Mouse (Mus musculus): Measurements from ENCODE around the gene Arpc2. TPM values are rescaled to one million over a fixed set of nuclear protein-coding genes. Genes with fewer than 3 reads are reported as not detected.

Arpc2 gene
- 293 TPM for polyA plus RNA-seq (2015; fragmentation: Illumina TruSeq; extraction: RNeasy Lipid Tissue Mini Kit (QIAGEN cat#74804); ENCODE audit: low read depth, low replicate concordance)

GRCm38 (mm10) chr1:74235938-74236589 lies at the start of gene Arpc2:
Arpc2 (plus strand) TSS chr1:74236084.

GRCm38 (mm10) chr1:74194445-74194844 lies 41.4 kb upstream of the Arpc2 start, which contains the start of gene Cxcr1:
Cxcr1 (minus strand) TSS chr1:74194631.

DNA sequence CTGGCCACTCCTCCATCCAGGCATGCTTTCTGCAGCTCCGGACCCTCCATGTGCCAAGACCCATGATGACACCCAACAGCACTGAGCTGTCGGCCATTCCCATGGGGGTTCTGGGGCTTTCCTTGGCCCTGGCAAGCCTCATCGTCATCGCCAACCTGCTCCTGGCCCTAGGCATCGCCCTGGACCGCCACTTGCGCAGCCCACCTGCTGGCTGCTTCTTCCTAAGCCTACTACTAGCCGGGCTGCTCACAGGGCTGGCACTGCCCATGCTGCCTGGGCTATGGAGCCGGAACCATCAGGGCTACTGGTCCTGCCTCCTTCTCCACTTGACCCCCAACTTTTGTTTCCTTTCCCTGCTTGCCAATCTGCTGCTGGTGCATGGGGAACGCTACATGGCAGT lies 42.7 kb downstream of the Arpc2 start, which contains the start of gene Gpbar1:
Gpbar1 (plus strand) TSS at position 13 of the 400 bp plus-strand sequence.

DNA sequence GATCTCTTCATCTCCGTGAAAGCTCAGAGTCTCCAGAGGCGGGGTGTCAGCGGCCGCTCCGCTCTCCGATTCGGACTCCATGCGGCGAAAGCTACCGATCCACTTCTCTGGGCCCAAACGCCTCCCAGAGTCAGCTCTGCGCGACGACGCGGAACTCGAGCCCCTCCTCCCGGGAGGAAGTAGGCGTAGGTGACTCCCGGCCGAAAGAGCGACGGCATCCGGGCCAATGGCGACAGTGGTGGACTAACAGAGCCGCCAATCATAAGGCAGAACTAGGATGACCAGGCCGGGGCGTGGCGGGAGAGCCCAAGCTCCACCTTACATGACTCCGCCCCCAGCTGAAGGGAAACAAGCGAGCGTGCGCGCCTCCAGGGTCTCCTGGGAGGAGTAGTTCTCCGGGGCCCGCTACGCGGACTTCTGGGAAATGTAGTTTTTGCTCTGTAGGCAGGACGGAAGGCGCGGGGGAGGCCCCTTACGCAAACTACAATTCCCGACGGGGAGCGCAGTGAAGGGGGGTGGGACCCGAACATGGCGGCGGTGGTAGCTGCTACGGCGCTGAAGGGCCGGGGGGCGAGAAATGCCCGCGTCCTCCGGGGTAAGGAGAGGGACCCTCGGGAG lies 48.8 kb downstream of the Arpc2 start, which contains the start of the genes Aamp and Pnkd:
Aamp (minus strand) TSS at position 196 of the 618 bp plus-strand sequence.
Pnkd (plus strand) TSS at position 388 of the 618 bp plus-strand sequence.

GRCm38 (mm10) chr1:74305522-74305921 lies 69.6 kb downstream of the Arpc2 start, which contains the start of gene Tmbim1:
Tmbim1 (minus strand) TSS chr1:74305622.

Other genes starting within 250 kb of the Arpc2 start
- 17.1 TPM for gene Tns1, start 111.6 kb upstream of the Arpc2 start, polyA plus RNA-seq (2015; fragmentation: Illumina TruSeq; extraction: RNeasy Lipid Tissue Mini Kit (QIAGEN cat#74804); ENCODE audit: low read depth, low replicate concordance)
- gene Rufy4, start 110.5 kb upstream of the Arpc2 start, polyA plus RNA-seq (2015; fragmentation: Illumina TruSeq; extraction: RNeasy Lipid Tissue Mini Kit (QIAGEN cat#74804); ENCODE audit: low read depth, low replicate concordance): not detected
- gene Cxcr2, start 82.1 kb upstream of the Arpc2 start, polyA plus RNA-seq (2015; fragmentation: Illumina TruSeq; extraction: RNeasy Lipid Tissue Mini Kit (QIAGEN cat#74804); ENCODE audit: low read depth, low replicate concordance): not detected
- gene Cxcr1, start 41.5 kb upstream of the Arpc2 start, polyA plus RNA-seq (2015; fragmentation: Illumina TruSeq; extraction: RNeasy Lipid Tissue Mini Kit (QIAGEN cat#74804); ENCODE audit: low read depth, low replicate concordance): not detected
- not detected for gene Gpbar1, start 42.5 kb downstream of the Arpc2 start, polyA plus RNA-seq (2015; fragmentation: Illumina TruSeq; extraction: RNeasy Lipid Tissue Mini Kit (QIAGEN cat#74804); ENCODE audit: low read depth, low replicate concordance)
- 163 TPM for gene Aamp, start 48.7 kb downstream of the Arpc2 start, polyA plus RNA-seq (2015; fragmentation: Illumina TruSeq; extraction: RNeasy Lipid Tissue Mini Kit (QIAGEN cat#74804); ENCODE audit: low read depth, low replicate concordance)
- 190 TPM for gene Pnkd, start 48.8 kb downstream of the Arpc2 start, polyA plus RNA-seq (2015; fragmentation: Illumina TruSeq; extraction: RNeasy Lipid Tissue Mini Kit (QIAGEN cat#74804); ENCODE audit: low read depth, low replicate concordance)
- 43.4 TPM for gene Tmbim1, start 69.5 kb downstream of the Arpc2 start, polyA plus RNA-seq (2015; fragmentation: Illumina TruSeq; extraction: RNeasy Lipid Tissue Mini Kit (QIAGEN cat#74804); ENCODE audit: low read depth, low replicate concordance)
- 3.0 TPM for gene Catip, start 126.0 kb downstream of the Arpc2 start, polyA plus RNA-seq (2015; fragmentation: Illumina TruSeq; extraction: RNeasy Lipid Tissue Mini Kit (QIAGEN cat#74804); ENCODE audit: low read depth, low replicate concordance)
- 5.6 TPM for gene Slc11a1, start 139.1 kb downstream of the Arpc2 start, polyA plus RNA-seq (2015; fragmentation: Illumina TruSeq; extraction: RNeasy Lipid Tissue Mini Kit (QIAGEN cat#74804); ENCODE audit: low read depth, low replicate concordance)
- gene Ctdsp1, start 155.4 kb downstream of the Arpc2 start, polyA plus RNA-seq (2015; fragmentation: Illumina TruSeq; extraction: RNeasy Lipid Tissue Mini Kit (QIAGEN cat#74804); ENCODE audit: low read depth, low replicate concordance): 21.4 TPM
- gene Vil1, start 173.3 kb downstream of the Arpc2 start, polyA plus RNA-seq (2015; fragmentation: Illumina TruSeq; extraction: RNeasy Lipid Tissue Mini Kit (QIAGEN cat#74804); ENCODE audit: low read depth, low replicate concordance): 0.31 TPM

Measured in brain, adult 10 weeks (tissue).